Mouse (Mus musculus): ENCODE measurements around the gene Vmn1r201.

- no peak for TF ChIP-seq CTCF (IDR thresholded peaks at IDR 0.05; ENCODE audit: insufficient read depth, low read length)
- no peak for TF ChIP-seq POLR2A (IDR thresholded peaks at IDR 0.05; ENCODE audit: borderline replicate concordance, extremely low read depth, low read depth, low read length)
Measured at GRCm38 (mm10) chr13:22517814-22518213, 46.1 kb downstream of the Vmn1r201 start, which contains the start of gene Vmn1r203.

Data from lung, adult 2 months (tissue).